Mouse (Mus musculus): ENCODE results near the gene Sec14l1. TPM values are rescaled to one million over a fixed set of nuclear protein-coding genes. Genes with fewer than 3 reads are reported as not detected.
A peak's percentile ranks its signal among the peaks of the same experiment; 100 is the strongest.
"Not testable (repeated sequence)": the region's sequence is repeated elsewhere in the genome, so short reads cannot be mapped to it uniquely, and the experiment has no call there.

Gene Sec14l1
- polyA plus RNA-seq, 1 experiment from 2014 or later: 48.0 TPM

- H3K4me1 ChIP-seq: peaks cover 46% of the 10 kb centered on the region
- H3K9me3 ChIP-seq: no peaks in the 10 kb centered on the region
- peaks cover 24% of the 10 kb centered on the region for H3K36me3 ChIP-seq
- no peak overlapping the region for H3K4me2 ChIP-seq
- no peaks in the 10 kb centered on the region for H3K27me3 ChIP-seq (replicated peaks)
- no peak overlapping the region for H3K27ac ChIP-seq
- WGBS: 80% methylated on average over 17 of the region's 17 CpGs
- no peak for ATAC-seq (ENCODE audit: insufficient read depth, low FRiP score, low read depth)
- no peak overlapping the region for H3K4me3 ChIP-seq (replicated peaks)
- no peak overlapping the region for H3K9ac ChIP-seq
Measured at GRCm38 (mm10) chr11:117079651-117080190, 35.2 kb upstream of the Sec14l1 start.

- H3K4me2 ChIP-seq: no peak overlapping the region
- H3K27me3 ChIP-seq (replicated peaks): no peaks in the 10 kb centered on the region
- no peak for ATAC-seq (ENCODE audit: insufficient read depth, low FRiP score, low read depth)
- peaks cover 24% of the 10 kb centered on the region for H3K36me3 ChIP-seq
- no peak overlapping the region for H3K4me3 ChIP-seq (replicated peaks)
- 87% methylated on average over 11 of the region's 11 CpGs for WGBS
- H3K27ac ChIP-seq: no peak overlapping the region
- H3K9ac ChIP-seq: no peak overlapping the region
- H3K9me3 ChIP-seq: no peaks in the 10 kb centered on the region
- H3K4me1 ChIP-seq: peaks cover 46% of the 10 kb centered on the region
Measured at GRCm38 (mm10) chr11:117080209-117080608, 34.8 kb upstream of the Sec14l1 start.

- Histone ChIP-seq H3K4me3 (replicated peaks) (no peak overlapping the region), H3K27me3 (replicated peaks) (no peaks in the 10 kb centered on the region), H3K36me3 (peaks cover 24% of the 10 kb centered on the region), H3K4me2 (peak overlapping the region; percentile 32), H3K9me3 (no peaks in the 10 kb centered on the region), H3K9ac (no peak overlapping the region), H3K27ac (peak overlapping the region; percentile 82), H3K4me1 (peaks cover 40% of the 10 kb centered on the region)
- 27% methylated on average over 16 of the region's 16 CpGs for WGBS
- ATAC-seq (ENCODE audit: insufficient read depth, low FRiP score, low read depth): peak; percentile 67
Measured at GRCm38 (mm10) chr11:117081165-117082064, 33.6 kb upstream of the Sec14l1 start.

- Histone ChIP-seq H3K9ac (no peak overlapping the region), H3K4me3 (replicated peaks) (no peak overlapping the region), H3K4me2 (no peak overlapping the region), H3K27me3 (replicated peaks) (no peaks in the 10 kb centered on the region), H3K27ac (peak overlapping the region; percentile 82), H3K9me3 (no peaks in the 10 kb centered on the region), H3K4me1 (peaks cover 37% of the 10 kb centered on the region), H3K36me3 (peaks cover 24% of the 10 kb centered on the region)
- WGBS: 68% methylated on average over 11 of the region's 11 CpGs
- ATAC-seq (ENCODE audit: insufficient read depth, low FRiP score, low read depth): no peak
Measured at GRCm38 (mm10) chr11:117082353-117082934, 32.5 kb upstream of the Sec14l1 start.

GRCm38 (mm10) chr11:117083052-117083881 lies 31.7 kb upstream of the Sec14l1 start:
- H3K9me3 ChIP-seq: no peaks in the 10 kb centered on the region
- H3K4me1 ChIP-seq: peaks cover 35% of the 10 kb centered on the region
- 49% methylated on average over 19 of the region's 19 CpGs for WGBS
- H3K9ac ChIP-seq: no peak overlapping the region
- no peaks in the 10 kb centered on the region for H3K27me3 ChIP-seq (replicated peaks)
- H3K36me3 ChIP-seq: peaks cover 22% of the 10 kb centered on the region
- H3K4me3 ChIP-seq (replicated peaks): no peak overlapping the region
- no peak overlapping the region for H3K4me2 ChIP-seq
- peak overlapping the region; percentile 82 for H3K27ac ChIP-seq
- no peak for ATAC-seq (ENCODE audit: insufficient read depth, low FRiP score, low read depth)

GRCm38 (mm10) chr11:117083882-117084260 lies 31.1 kb upstream of the Sec14l1 start:
- H3K4me2 ChIP-seq; H3K27me3 ChIP-seq (replicated peaks); H3K9me3 ChIP-seq; ATAC-seq (ENCODE audit: insufficient read depth, low FRiP score, low read depth); H3K4me3 ChIP-seq (replicated peaks); H3K9ac ChIP-seq: not testable (repeated sequence)
- peaks cover 17% of the 10 kb centered on the region for H3K36me3 ChIP-seq
- peaks cover 38% of the 10 kb centered on the region for H3K4me1 ChIP-seq
- H3K27ac ChIP-seq: peak overlapping the region; percentile 82
- 95% methylated on average over 3 of the region's 3 CpGs for WGBS

- no peak for ATAC-seq (ENCODE audit: insufficient read depth, low FRiP score, low read depth)
- WGBS: 80% methylated on average over 10 of the region's 10 CpGs
Measured at GRCm38 (mm10) chr11:117086215-117086614, 28.8 kb upstream of the Sec14l1 start.

GRCm38 (mm10) chr11:117087036-117087799 lies 27.8 kb upstream of the Sec14l1 start:
- ATAC-seq (ENCODE audit: insufficient read depth, low FRiP score, low read depth): no peak
- Histone ChIP-seq H3K9ac (no peak overlapping the region), H3K27me3 (replicated peaks) (no peaks in the 10 kb centered on the region), H3K4me1 (peaks cover 41% of the 10 kb centered on the region), H3K36me3 (no peaks in the 10 kb centered on the region), H3K9me3 (no peaks in the 10 kb centered on the region), H3K4me2 (no peak overlapping the region), H3K4me3 (replicated peaks) (no peak overlapping the region), H3K27ac (no peak overlapping the region)
- WGBS: 62% methylated on average over 9 of the region's 9 CpGs

More at GRCm38 (mm10) chr11:117086215-117086614, 28.8 kb upstream of the Sec14l1 start:
- Histone ChIP-seq H3K4me2 (no peak overlapping the region), H3K9ac (no peak overlapping the region), H3K9me3 (no peaks in the 10 kb centered on the region), H3K4me1 (peaks cover 40% of the 10 kb centered on the region), H3K36me3 (no peaks in the 10 kb centered on the region), H3K4me3 (replicated peaks) (no peak overlapping the region), H3K27ac (no peak overlapping the region), H3K27me3 (replicated peaks) (no peaks in the 10 kb centered on the region)

GRCm38 (mm10) chr11:117088271-117088991 lies 26.5 kb upstream of the Sec14l1 start:
- no peak overlapping the region for H3K4me2 ChIP-seq
- H3K4me1 ChIP-seq: peaks cover 36% of the 10 kb centered on the region
- H3K36me3 ChIP-seq: no peaks in the 10 kb centered on the region
- H3K9me3 ChIP-seq: no peaks in the 10 kb centered on the region
- no peak overlapping the region for H3K4me3 ChIP-seq (replicated peaks)
- WGBS: 62% methylated on average over 13 of the region's 13 CpGs
- no peaks in the 10 kb centered on the region for H3K27me3 ChIP-seq (replicated peaks)
- H3K9ac ChIP-seq: no peak overlapping the region
- H3K27ac ChIP-seq: no peak overlapping the region
- no peak for ATAC-seq (ENCODE audit: insufficient read depth, low FRiP score, low read depth)

- Histone ChIP-seq H3K4me3 (replicated peaks) (no peak overlapping the region), H3K27ac (peak overlapping the region; percentile 21; the same call in 1 of the 2 replicates), H3K9ac (no peak overlapping the region), H3K27me3 (replicated peaks) (no peaks in the 10 kb centered on the region), H3K4me1 (peaks cover 36% of the 10 kb centered on the region), H3K4me2 (no peak overlapping the region), H3K36me3 (no peaks in the 10 kb centered on the region), H3K9me3 (no peaks in the 10 kb centered on the region)
- ATAC-seq (ENCODE audit: insufficient read depth, low FRiP score, low read depth): no peak
- 68% methylated on average over 9 of the region's 9 CpGs for WGBS
Measured at GRCm38 (mm10) chr11:117089673-117090419, 25.1 kb upstream of the Sec14l1 start.
